Mouse (Mus musculus): ENCODE measurements around the gene Ppp1r14c.

DNA sequence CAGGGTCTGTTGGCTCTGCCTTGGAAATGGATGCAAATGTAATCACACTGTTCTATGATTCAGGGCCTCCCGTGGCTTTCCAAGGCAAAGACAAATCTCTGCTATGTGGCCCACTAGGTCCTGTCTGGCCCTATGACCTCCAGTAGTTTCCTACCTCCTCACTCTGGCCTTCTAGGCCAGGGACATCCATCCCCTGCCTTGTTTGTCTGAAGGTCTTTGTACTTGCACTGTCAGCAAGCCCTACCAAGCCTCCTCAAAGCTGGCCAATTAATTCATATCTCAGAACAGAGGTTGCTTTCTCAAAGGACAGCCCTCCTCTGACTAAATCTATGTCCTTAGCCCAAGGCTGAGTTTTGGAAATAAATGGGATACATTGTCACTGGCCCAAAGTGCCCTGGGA is 92.8 kb downstream of the Ppp1r14c start:
- no peak for TF ChIP-seq CTCF (IDR thresholded peaks at IDR 0.05; ENCODE audit: extremely low read depth, insufficient read length, insufficient replicate concordance, low read depth, low read length)
- no peak for TF ChIP-seq POLR2A (IDR thresholded peaks at IDR 0.05; ENCODE audit: low read depth, low read length)

Data from small intestine, adult 2 months (tissue).